Mouse (Mus musculus) heart, embryonic 10.5 days (tissue): ENCODE measurements around the gene Pim1. TPM values are rescaled to one million over a fixed set of nuclear protein-coding genes. Genes with fewer than 3 reads are reported as not detected.
"Not testable (repeated sequence)": the region's sequence is repeated elsewhere in the genome, so short reads cannot be mapped to it uniquely, and the experiment has no call there.

ENCODE experiments used
- DNase-seq: peaks from one replicate; pipeline ENCODE4 v3.0.0-alpha.2; 2017; ENCODE audit warnings: low spot score
- H3K27ac ChIP-seq: fragments of 300-500 bp; sonication (generic); 2 replicates; pipeline ENCODE4 v1.5.1; 2016; ENCODE audit warnings: mild to moderate bottlenecking
- H3K27me3 ChIP-seq: fragments of 300-500 bp; sonication (generic); 2 replicates; pipeline ENCODE4 v1.6.1; 2016; ENCODE audit warnings: mild to moderate bottlenecking; ENCODE audit not compliant: poor library complexity, insufficient read depth, severe bottlenecking
- H3K36me3 ChIP-seq: fragments of 300-500 bp; sonication (generic); 2 replicates; pipeline ENCODE4 v1.6.1; 2016; ENCODE audit warnings: mild to moderate bottlenecking, moderate library complexity
- H3K4me1 ChIP-seq: fragments of 300-500 bp; sonication (generic); 2 replicates; pipeline ENCODE4 v1.6.1; 2016; ENCODE audit warnings: mild to moderate bottlenecking
- H3K4me3 ChIP-seq: fragments of 300-500 bp; sonication (generic); 2 replicates; pipeline ENCODE4 v1.5.1; 2016; ENCODE audit warnings: mild to moderate bottlenecking, moderate library complexity
- H3K9me3 ChIP-seq: fragments of 300-500 bp; sonication (generic); 2 replicates; pipeline ENCODE4 v1.6.1; 2016; ENCODE audit warnings: mild to moderate bottlenecking, moderate library complexity
- WGBS: fragments of 180-500 bp; shearing (Covaris S2); methylation state at CpG from one replicate; pipeline ENCODE4 v1.1.7; 2016; 5-methylcytosine and 5-hydroxymethylcytosine counted together
- polyA plus RNA-seq: library from polyadenylated mRNA; unstranded; fragments of >200 nt; fragmentation: Nextera tagmentation; extraction: Ambion mirVana; gene quantifications from 2 replicates; pipeline ENCODE4 v1.2.1, GENCODE M21; 2016

Gene Pim1
- polyA plus RNA-seq, 1 experiment from 2014 or later, result 31.4 TPM

DNA sequence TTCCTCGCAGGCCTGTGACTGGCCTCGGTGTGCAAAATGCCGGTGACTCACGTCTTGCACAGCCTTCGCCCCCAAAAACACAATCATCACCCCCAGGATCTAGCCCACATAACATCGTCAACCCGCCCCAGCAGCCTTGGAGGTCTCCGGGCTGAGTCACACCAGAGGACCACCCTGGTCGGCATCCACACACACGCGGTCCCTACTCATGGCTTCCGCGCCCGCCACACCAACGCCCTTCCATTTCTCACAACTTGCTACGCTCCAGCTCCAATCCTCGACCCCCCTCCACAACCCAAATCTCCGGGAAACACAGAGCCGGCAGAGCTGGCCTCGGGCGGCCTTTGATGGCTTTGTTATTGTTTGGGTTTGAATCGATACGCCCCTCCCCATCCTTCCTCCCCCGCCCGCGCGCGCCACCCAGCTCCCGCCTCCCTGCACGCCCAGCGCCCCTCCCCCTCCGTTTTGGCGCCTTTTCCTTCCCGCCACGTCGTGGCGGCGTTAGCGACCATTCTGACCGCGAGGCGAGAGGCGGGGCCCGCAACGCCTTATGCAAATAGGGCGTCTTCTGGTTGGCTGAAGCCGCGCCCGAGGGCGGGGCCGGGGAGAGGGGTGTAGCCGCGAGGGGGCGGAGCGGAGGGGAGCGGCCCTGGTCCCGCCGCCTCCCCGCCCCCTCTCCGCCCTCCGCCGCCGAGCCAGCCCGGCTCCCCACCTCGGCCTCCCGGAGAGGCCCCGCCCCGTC, 411 bp upstream of the Pim1 start:
- peak overlapping the region; percentile 96 for H3K27ac ChIP-seq
- no peaks in the 10 kb centered on the region for H3K27me3 ChIP-seq
- peak overlapping the region; percentile 91 for H3K4me3 ChIP-seq
- peak; percentile 100 for DNase-seq
- no peaks in the 10 kb centered on the region for H3K9me3 ChIP-seq
- under 1% methylated on average over 56 of the region's 68 CpGs for WGBS
- peaks cover 25% of the 10 kb centered on the region for H3K36me3 ChIP-seq
- H3K4me1 ChIP-seq, result peaks cover 33% of the 10 kb centered on the region

DNA sequence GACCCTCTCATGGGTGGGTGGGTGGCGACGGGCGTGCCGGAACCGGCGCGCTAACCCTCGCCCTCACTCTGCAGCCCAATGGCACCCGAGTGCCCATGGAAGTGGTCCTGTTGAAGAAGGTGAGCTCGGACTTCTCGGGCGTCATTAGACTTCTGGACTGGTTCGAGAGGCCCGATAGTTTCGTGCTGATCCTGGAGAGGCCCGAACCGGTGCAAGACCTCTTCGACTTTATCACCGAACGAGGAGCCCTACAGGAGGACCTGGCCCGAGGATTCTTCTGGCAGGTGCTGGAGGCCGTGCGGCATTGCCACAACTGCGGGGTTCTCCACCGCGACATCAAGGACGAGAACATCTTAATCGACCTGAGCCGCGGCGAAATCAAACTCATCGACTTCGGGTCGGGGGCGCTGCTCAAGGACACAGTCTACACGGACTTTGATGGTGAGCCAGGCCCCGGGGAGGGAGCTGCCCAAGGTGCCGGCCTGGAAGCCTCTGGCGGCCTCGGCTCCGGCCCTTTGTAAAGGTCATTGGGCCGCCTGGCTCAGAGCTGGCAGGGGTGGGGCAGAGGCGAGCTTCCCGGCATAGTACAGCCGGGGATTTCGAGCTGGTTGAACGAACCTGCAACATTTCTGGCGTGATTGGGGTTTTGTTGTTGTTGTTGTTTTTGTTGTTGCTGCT, 1.2 kb downstream of the Pim1 start:
- Histone ChIP-seq H3K4me1 (peaks cover 33% of the 10 kb centered on the region), H3K27me3 (no peaks in the 10 kb centered on the region), H3K9me3 (no peaks in the 10 kb centered on the region), H3K27ac (peak overlapping the region; percentile 96), H3K36me3 (peaks cover 32% of the 10 kb centered on the region), H3K4me3 (peak overlapping the region; percentile 91)
- WGBS, result under 1% methylated on average over 48 of the region's 48 CpGs
- DNase-seq, result no peak

- Histone ChIP-seq H3K27ac (peak overlapping the region; percentile 96), H3K9me3 (no peaks in the 10 kb centered on the region), H3K36me3 (peaks cover 32% of the 10 kb centered on the region), H3K27me3 (no peaks in the 10 kb centered on the region), H3K4me3 (peak overlapping the region; percentile 91), H3K4me1 (peaks cover 33% of the 10 kb centered on the region)
- peak; percentile 83 for DNase-seq
- 2% methylated on average over 22 of the region's 22 CpGs for WGBS
Observed at GRCm38 (mm10) chr17:29492269-29493191, 2.0 kb downstream of the Pim1 start.

DNA sequence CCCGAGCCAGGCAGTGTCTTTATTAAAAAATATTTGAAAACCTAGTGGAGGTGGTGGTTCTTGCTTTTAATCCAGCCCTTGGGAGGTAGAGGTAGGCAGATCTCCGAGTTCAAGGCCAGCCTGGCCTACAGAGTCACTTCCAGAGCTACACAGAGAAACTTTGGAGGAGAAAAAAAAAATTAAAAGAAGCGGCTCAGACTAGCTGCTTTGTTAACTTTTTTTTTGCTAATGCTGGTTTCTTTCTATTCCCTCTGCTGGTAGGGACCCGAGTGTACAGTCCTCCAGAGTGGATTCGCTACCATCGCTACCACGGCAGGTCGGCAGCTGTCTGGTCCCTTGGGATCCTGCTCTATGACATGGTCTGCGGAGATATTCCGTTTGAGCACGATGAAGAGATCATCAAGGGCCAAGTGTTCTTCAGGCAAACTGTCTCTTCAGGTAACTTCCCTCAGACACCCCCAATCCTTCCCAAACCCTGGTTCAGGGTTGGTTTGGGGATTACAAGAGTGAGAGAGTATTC, 3.0 kb downstream of the Pim1 start:
- Histone ChIP-seq H3K4me3 (peak overlapping the region; percentile 91), H3K36me3 (peaks cover 32% of the 10 kb centered on the region), H3K9me3 (no peaks in the 10 kb centered on the region), H3K27ac (peak overlapping the region; percentile 96), H3K27me3 (no peaks in the 10 kb centered on the region), H3K4me1 (peaks cover 35% of the 10 kb centered on the region)
- no peak for DNase-seq
- WGBS, result 75% methylated on average over 11 of the region's 11 CpGs

DNA sequence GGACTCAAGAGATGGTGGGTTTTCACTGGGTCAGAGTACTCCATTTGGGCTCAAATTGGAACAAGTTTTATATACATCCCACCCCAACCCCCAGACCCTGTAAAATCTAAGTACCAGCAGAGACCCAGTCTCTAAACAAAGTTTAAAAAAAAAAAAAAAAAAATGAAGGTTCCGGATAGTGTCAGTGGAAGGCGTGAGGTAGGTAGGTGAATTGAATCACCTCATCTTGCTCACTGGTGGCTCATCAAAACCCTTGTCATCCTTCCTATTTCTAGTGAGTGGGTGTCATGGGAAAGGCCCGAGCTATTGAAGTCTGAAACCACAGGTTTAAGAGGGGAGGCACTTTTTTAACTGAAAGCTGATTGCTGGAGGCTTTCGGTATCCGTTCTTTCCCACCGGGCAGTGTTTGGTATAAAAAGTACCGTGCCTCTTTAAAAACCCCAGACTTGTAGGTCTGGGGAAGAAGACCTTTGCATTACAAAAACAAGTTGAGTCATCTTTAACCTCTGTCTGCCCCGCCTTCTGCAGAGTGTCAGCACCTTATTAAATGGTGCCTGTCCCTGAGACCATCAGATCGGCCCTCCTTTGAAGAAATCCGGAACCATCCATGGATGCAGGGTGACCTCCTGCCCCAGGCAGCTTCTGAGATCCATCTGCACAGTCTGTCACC, 3.6 kb downstream of the Pim1 start:
- Histone ChIP-seq H3K4me1 (peaks cover 28% of the 10 kb centered on the region), H3K9me3 (no peaks in the 10 kb centered on the region), H3K27me3 (no peaks in the 10 kb centered on the region), H3K36me3 (peaks cover 32% of the 10 kb centered on the region), H3K27ac (peak overlapping the region; percentile 96), H3K4me3 (peak overlapping the region; percentile 3; the same call in 1 of the 2 replicates)
- 76% methylated on average over 10 of the region's 10 CpGs for WGBS
- no peak for DNase-seq

GRCm38 (mm10) chr17:29494732-29495076, 4.2 kb downstream of the Pim1 start:
- peaks cover 32% of the 10 kb centered on the region for H3K36me3 ChIP-seq
- H3K9me3 ChIP-seq, result no peaks in the 10 kb centered on the region
- peak overlapping the region; percentile 3; the same call in 1 of the 2 replicates for H3K4me3 ChIP-seq
- WGBS, result 63% methylated on average over 7 of the region's 8 CpGs
- H3K27me3 ChIP-seq, result no peaks in the 10 kb centered on the region
- no peak for DNase-seq
- peak overlapping the region; percentile 30; the same call in 1 of the 2 replicates for H3K27ac ChIP-seq
- H3K4me1 ChIP-seq, result peaks cover 23% of the 10 kb centered on the region

DNA sequence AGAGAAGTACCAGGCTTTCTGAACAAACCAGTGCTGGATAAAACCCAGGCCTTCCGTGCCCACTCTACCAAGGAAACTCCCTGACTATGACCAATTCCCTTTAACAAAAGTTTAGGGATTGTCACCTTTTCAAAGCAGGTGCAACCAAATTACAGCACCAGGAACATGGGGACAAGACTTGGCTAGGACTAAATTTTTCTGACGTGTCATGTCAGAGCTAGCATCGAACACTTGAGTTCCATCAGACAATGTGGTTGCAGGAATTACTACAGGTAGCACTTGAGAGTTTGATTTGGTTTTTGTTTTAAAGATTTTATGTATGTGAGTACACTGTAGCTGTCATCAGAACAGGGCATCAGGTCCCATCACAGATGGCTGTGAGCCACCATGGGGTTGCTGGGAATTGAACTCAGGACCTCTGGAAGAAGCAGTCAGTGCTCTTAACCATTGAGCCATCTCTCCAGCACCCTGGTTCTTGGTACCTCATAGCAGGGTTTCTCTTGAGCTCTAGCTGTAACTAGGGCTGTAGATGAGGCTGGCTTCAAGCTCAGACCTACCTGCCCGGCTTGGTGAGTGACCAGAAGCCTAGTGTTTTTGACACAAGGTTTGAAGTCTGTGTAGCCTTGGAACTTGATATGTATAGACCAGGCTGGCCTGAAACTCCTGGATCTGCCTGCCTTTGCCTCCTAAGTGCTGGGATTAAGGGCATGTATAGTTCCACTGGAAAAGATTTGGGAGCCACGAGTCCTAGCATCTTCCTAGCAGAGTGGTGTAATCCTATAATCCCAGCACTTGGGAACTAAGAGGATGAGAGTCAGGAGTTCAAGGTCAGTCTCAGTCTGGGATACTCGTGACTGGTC, 5.9 kb downstream of the Pim1 start:
- Histone ChIP-seq H3K4me3 (no peak overlapping the region), H3K9me3 (no peaks in the 10 kb centered on the region), H3K27me3 (no peaks in the 10 kb centered on the region), H3K36me3 (peaks cover 32% of the 10 kb centered on the region), H3K27ac (0 out of 2 replicates have a peak overlapping the region, but pooled peaks have one; percentile 3), H3K4me1 (peaks cover 14% of the 10 kb centered on the region)
- 71% methylated on average over 6 of the region's 6 CpGs for WGBS
- no peak for DNase-seq

- Histone ChIP-seq H3K27me3 (no peaks in the 10 kb centered on the region), H3K27ac (0 out of 2 replicates have a peak overlapping the region, but pooled peaks have one; percentile 3), H3K4me3 (no peak overlapping the region), H3K4me1 (peaks cover 14% of the 10 kb centered on the region), H3K9me3 (no peaks in the 10 kb centered on the region), H3K36me3 (peaks cover 27% of the 10 kb centered on the region)
- no peak for DNase-seq
- 82% methylated on average over 3 of the region's 3 CpGs for WGBS
Observed at GRCm38 (mm10) chr17:29497071-29497354, 6.5 kb downstream of the Pim1 start.

GRCm38 (mm10) chr17:29497481-29497880, 6.9 kb downstream of the Pim1 start:
- not testable (repeated sequence) for H3K27me3 ChIP-seq, H3K9me3 ChIP-seq, H3K27ac ChIP-seq, DNase-seq, H3K4me3 ChIP-seq
- Histone ChIP-seq H3K36me3 (peaks cover 27% of the 10 kb centered on the region), H3K4me1 (peaks cover 18% of the 10 kb centered on the region)
- whole genome bisulfite sequencing, result 57% methylated on average over 1 of the region's 1 CpGs

GRCm38 (mm10) chr17:29498028-29498427, 7.5 kb downstream of the Pim1 start:
- peaks cover 26% of the 10 kb centered on the region for H3K36me3 ChIP-seq
- no peaks in the 10 kb centered on the region for H3K27me3 ChIP-seq
- H3K27ac ChIP-seq, result peak overlapping the region; percentile 70; the same call in 1 of the 2 replicates
- H3K4me3 ChIP-seq, result no peak overlapping the region
- no peaks in the 10 kb centered on the region for H3K9me3 ChIP-seq
- DNase-seq, result no peak
- H3K4me1 ChIP-seq, result peaks cover 21% of the 10 kb centered on the region
- WGBS, result 52% methylated on average over 4 of the region's 4 CpGs

GRCm38 (mm10) chr17:29498952-29499351, 8.4 kb downstream of the Pim1 start:
- peaks cover 17% of the 10 kb centered on the region for H3K36me3 ChIP-seq
- 0 out of 2 replicates have a peak overlapping the region, but pooled peaks have one; percentile 67 for H3K27ac ChIP-seq
- DNase-seq, H3K9me3 ChIP-seq, H3K4me3 ChIP-seq, H3K27me3 ChIP-seq: not testable (repeated sequence)
- H3K4me1 ChIP-seq, result peaks cover 22% of the 10 kb centered on the region
- WGBS, result 83% methylated on average over 2 of the region's 2 CpGs
